Mouse (Mus musculus) E14TG2a.4 (cell line): ENCODE data around the gene Pop5.

Source experiments
- CTCF ChIP-seq: conservative IDR thresholded peaks from 2 replicates; pipeline ENCODE4 v1.5.1; 2014; ENCODE audit warnings: low read length
- NANOG ChIP-seq: IDR thresholded peaks from 2 replicates; pipeline ENCODE4 v1.6.1; 2014; ENCODE audit warnings: borderline replicate concordance, low read length, mixed read lengths

GRCm38 (mm10) chr5:115232516-115232915, 3.1 kb upstream of the Pop5 start:
- TF ChIP-seq CTCF, result no peak
- no peak for TF ChIP-seq NANOG
